Mouse (Mus musculus): ENCODE results near the gene Fpr3.
A peak's percentile ranks its signal among the peaks of the same experiment; 100 is the strongest.
"Not testable (repeated sequence)": the region's sequence is repeated elsewhere in the genome, so short reads cannot be mapped to it uniquely, and the experiment has no call there.

Gene Fpr3

GRCm38 (mm10) chr17:17887774-17888248 is at the start of gene Fpr3, which contains the start of gene Fpr2:
TSS of gene Fpr3 (plus strand) at chr17:17887852.
TSS of gene Fpr2 (plus strand) at chr17:17887824.
- DNase-seq (ENCODE audit: low spot score): no peak

GRCm38 (mm10) chr17:17837919-17838701 is 49.5 kb upstream of the Fpr3 start:
- DNase-seq (ENCODE audit: low spot score): peak; percentile 93

GRCm38 (mm10) chr17:17839276-17839675 is 48.4 kb upstream of the Fpr3 start:
- no peak for DNase-seq (ENCODE audit: low spot score)

GRCm38 (mm10) chr17:17840796-17841195 is 46.9 kb upstream of the Fpr3 start:
- DNase-seq (ENCODE audit: low spot score): no peak

- no peak for DNase-seq (ENCODE audit: low spot score)
Observed at GRCm38 (mm10) chr17:17843534-17844261, 44.0 kb upstream of the Fpr3 start.

GRCm38 (mm10) chr17:17844606-17845005 is 43.0 kb upstream of the Fpr3 start:
- not testable (repeated sequence) for DNase-seq (ENCODE audit: low spot score)

- DNase-seq (ENCODE audit: low spot score): peak; percentile 25
Observed at GRCm38 (mm10) chr17:17845187-17846027, 42.2 kb upstream of the Fpr3 start.

- DNase-seq (ENCODE audit: low spot score): no peak
Observed at GRCm38 (mm10) chr17:17848988-17849387, 38.7 kb upstream of the Fpr3 start.

GRCm38 (mm10) chr17:17849906-17850712 is 37.5 kb upstream of the Fpr3 start:
- DNase-seq (ENCODE audit: low spot score): no peak

GRCm38 (mm10) chr17:17855064-17855838 is 32.4 kb upstream of the Fpr3 start, which contains the start of gene Has1:
TSS of gene Has1 (minus strand) at chr17:17855205.
- DNase-seq (ENCODE audit: low spot score): no peak

- DNase-seq (ENCODE audit: low spot score): no peak
Observed at GRCm38 (mm10) chr17:17856612-17857011, 31.0 kb upstream of the Fpr3 start.

- peak; percentile 14 for DNase-seq (ENCODE audit: low spot score)
Observed at GRCm38 (mm10) chr17:17857446-17857845, 30.2 kb upstream of the Fpr3 start.

GRCm38 (mm10) chr17:17860110-17860509 is 27.5 kb upstream of the Fpr3 start:
- DNase-seq (ENCODE audit: low spot score): no peak

GRCm38 (mm10) chr17:17862360-17862759 is 25.3 kb upstream of the Fpr3 start:
- DNase-seq (ENCODE audit: low spot score): no peak

- DNase-seq (ENCODE audit: low spot score): no peak
Observed at GRCm38 (mm10) chr17:17865168-17865567, 22.5 kb upstream of the Fpr3 start.

GRCm38 (mm10) chr17:17866801-17867469 is 20.7 kb upstream of the Fpr3 start:
- no peak for DNase-seq (ENCODE audit: low spot score)

- no peak for DNase-seq (ENCODE audit: low spot score)
Observed at GRCm38 (mm10) chr17:17870892-17871550, 16.6 kb upstream of the Fpr3 start.

- no peak for DNase-seq (ENCODE audit: low spot score)
Observed at GRCm38 (mm10) chr17:17871697-17872096, 16.0 kb upstream of the Fpr3 start.

- no peak for DNase-seq (ENCODE audit: low spot score)
Observed at GRCm38 (mm10) chr17:17879347-17879746, 8.3 kb upstream of the Fpr3 start.
